Mouse (Mus musculus): ENCODE measurements around the gene Akap13.

The Akap13 gene

GRCm38 (mm10) chr7:75802887-75803286 is 347.6 kb downstream of the Akap13 start:
- no peak for DNase-seq

Data from cerebellum, postnatal 36 days (tissue).